Mouse (Mus musculus) adrenal gland, adult 10 weeks (tissue): Measurements from ENCODE around the gene Nme9. TPM values are rescaled to one million over a fixed set of nuclear protein-coding genes. Genes with fewer than 3 reads are reported as not detected.

Experiments used
- polyA plus RNA-seq: library from polyadenylated mRNA; stranded (reverse); fragments of 350-450 nt; fragmentation: Illumina TruSeq; extraction: RNeasy Lipid Tissue Mini Kit (QIAGEN cat#74804); gene quantifications from one replicate; pipeline ENCODE4 v1.2.3, GENCODE M21; 2014; ENCODE audit warnings: low read depth, low replicate concordance

Nme9 gene
- polyA plus RNA-seq = not detected

DNA sequence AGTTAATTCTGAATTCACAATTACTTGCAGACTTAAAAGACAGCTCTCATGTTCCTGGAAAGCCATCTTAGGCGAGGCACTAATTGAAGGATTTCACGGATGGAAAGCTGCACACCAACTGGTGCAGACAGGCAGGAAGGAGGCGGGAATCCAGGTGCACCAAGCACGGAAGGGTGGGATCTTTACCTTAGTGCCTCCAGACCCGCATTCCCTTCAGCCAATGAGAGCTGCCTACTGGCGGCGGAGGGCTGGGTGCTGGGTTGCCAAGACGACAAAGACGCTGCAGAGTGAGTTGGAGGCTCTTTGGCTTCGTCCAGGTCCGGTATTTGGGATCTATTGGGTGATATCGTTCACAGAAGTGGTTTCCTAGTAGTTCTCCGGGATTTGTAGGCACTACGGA is at the start of gene Nme9:
Gene Nme9 (plus strand): TSS at position 315 of the 400 bp plus-strand sequence.

DNA sequence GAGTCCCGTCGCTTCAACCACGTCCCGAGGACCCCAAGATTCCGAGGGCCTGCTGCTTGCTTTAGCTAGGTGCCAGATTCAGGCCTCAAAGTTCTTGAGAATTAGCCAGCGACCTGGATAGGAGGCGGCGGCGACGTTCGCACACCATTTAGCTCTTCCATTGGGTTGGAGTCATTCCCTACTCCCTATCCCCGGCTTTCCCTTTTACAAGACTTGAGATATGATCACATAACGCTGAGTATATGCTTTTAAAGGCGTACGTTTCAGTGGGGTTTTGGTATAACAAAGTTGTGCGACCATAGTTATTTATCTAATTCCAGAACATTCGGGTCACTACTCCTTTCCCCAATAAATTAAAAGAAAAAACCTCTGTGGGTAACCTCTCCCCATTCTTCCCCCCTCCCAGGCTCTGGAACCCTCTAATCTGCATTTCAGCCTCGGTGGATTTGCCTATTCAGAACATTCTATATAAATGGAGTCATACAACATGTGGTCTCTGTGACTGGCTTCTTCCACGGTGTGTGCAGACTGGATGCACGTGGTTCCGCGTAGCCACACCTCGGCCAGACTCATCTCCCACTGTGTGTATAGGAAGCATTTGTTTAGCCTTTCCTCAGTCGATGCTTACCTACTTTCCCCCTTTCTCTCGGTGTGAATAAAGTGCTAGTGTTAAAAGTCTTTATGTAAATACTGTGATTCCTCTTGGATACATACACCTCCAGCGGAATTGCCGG is 14.1 kb upstream of the Nme9 start, which contains the start of gene Mras:
Gene Mras (minus strand): TSS at position 351 of the 734 bp plus-strand sequence.

Other genes with a start within 250 kb of the Nme9 start
- not detected for gene Faiml, start 214.2 kb upstream of the Nme9 start, polyA plus RNA-seq
- 29.8 TPM for gene Cep70, start 208.1 kb upstream of the Nme9 start, polyA plus RNA-seq
- 0.12 TPM for gene Esyt3, start 92.9 kb upstream of the Nme9 start, polyA plus RNA-seq
- gene Mras, start 14.1 kb upstream of the Nme9 start, polyA plus RNA-seq = 25.8 TPM
- 60.4 TPM for gene Armc8, start 117.4 kb downstream of the Nme9 start, polyA plus RNA-seq
- gene Dbr1, start 124.3 kb downstream of the Nme9 start, polyA plus RNA-seq = 29.5 TPM
- not detected for gene A4gnt, start 161.0 kb downstream of the Nme9 start, polyA plus RNA-seq
- gene Dzip1l, start 178.0 kb downstream of the Nme9 start, polyA plus RNA-seq = 1.3 TPM